Mouse (Mus musculus) C2C12 (cell line): ENCODE results near the gene Tnfrsf21. TPM values are rescaled to one million over a fixed set of nuclear protein-coding genes. Genes with fewer than 3 reads are reported as not detected.

ENCODE experiments used
- H3K27me3 ChIP-seq: one replicate; pipeline ENCODE4 v1.6.1; 2011; ENCODE audit not compliant: control insufficient read depth, insufficient read depth, insufficient read length
- H3K36me3 ChIP-seq: one replicate; pipeline ENCODE4 v1.6.1; 2011; ENCODE audit not compliant: control insufficient read depth, insufficient read depth
- H3K4me3 ChIP-seq: one replicate; pipeline ENCODE4 v1.5.1; 2011; ENCODE audit warnings: mild to moderate bottlenecking, control low read depth; ENCODE audit not compliant: poor library complexity, insufficient read depth, severe bottlenecking
- H3K79me2 ChIP-seq: one replicate; pipeline ENCODE4 v1.6.1; 2011; ENCODE audit not compliant: control insufficient read depth, insufficient read depth
- H3K79me3 ChIP-seq: one replicate; pipeline ENCODE4 v1.6.1; 2011; ENCODE audit warnings: low read depth, control low read depth
- H3ac ChIP-seq: one replicate; pipeline ENCODE3; 2011; ENCODE audit warnings: low read depth; ENCODE audit not compliant: control insufficient read depth, insufficient read length
- CEBPB ChIP-seq: IDR thresholded peaks from one replicate; pipeline ENCODE4 v1.6.1; 2011; ENCODE audit warnings: low read depth, mild to moderate bottlenecking, control low read depth, moderate library complexity
- CTCF ChIP-seq: IDR thresholded peaks from one replicate; pipeline ENCODE4 v1.5.1; 2011; ENCODE audit not compliant: control insufficient read depth, insufficient read depth, insufficient read length
- FOSL1 ChIP-seq: IDR thresholded peaks from one replicate; pipeline ENCODE4 v1.8.0; 2011; ENCODE audit warnings: mild to moderate bottlenecking, low read length; ENCODE audit not compliant: poor library complexity, insufficient read depth, severe bottlenecking
- MAX ChIP-seq: IDR thresholded peaks from one replicate; pipeline ENCODE4 v1.6.1; 2011; ENCODE audit warnings: mild to moderate bottlenecking, control low read depth
- MYOD1 ChIP-seq: IDR thresholded peaks from one replicate; pipeline ENCODE4 v1.6.1; 2011; ENCODE audit warnings: low read depth; ENCODE audit not compliant: control insufficient read depth, insufficient read length
- MYOG ChIP-seq: IDR thresholded peaks from one replicate; pipeline ENCODE4 v1.6.1; 2011; ENCODE audit not compliant: control insufficient read depth, insufficient read length; ENCODE audit errors: extremely low read depth
- USF1 ChIP-seq: IDR thresholded peaks from one replicate; pipeline ENCODE4 v1.6.1; 2011; ENCODE audit warnings: low read depth, mild to moderate bottlenecking, control low read depth, moderate library complexity
- polyA plus RNA-seq: library from polyadenylated mRNA; unstranded; fragments of >200 nt; fragmentation: generic; extraction: Trizol; gene quantifications from one replicate; pipeline ENCODE4 v1.2.1, GENCODE M21; 2012; ENCODE audit warnings: missing spikeins

Tnfrsf21 gene
- polyA plus RNA-seq, 1 experiment, result 4.6 TPM

GRCm38 (mm10) chr17:43000598-43000997 is 15.8 kb upstream of the Tnfrsf21 start:
- Histone ChIP-seq H3K79me2 (no peaks in the 10 kb centered on the region), H3K36me3 (no peaks in the 10 kb centered on the region), H3K4me3 (no peak overlapping the region), H3K27me3 (no peaks in the 10 kb centered on the region), H3K79me3 (no peaks in the 10 kb centered on the region), H3ac (no peak overlapping the region)
- TF ChIP-seq FOSL1 (no peak), USF1 (no peak), MAX (no peak), CTCF (no peak), MYOD1 (no peak), MYOG (no peak)

GRCm38 (mm10) chr17:43012718-43013117 is 3.6 kb upstream of the Tnfrsf21 start:
- no peak overlapping the region for H3ac ChIP-seq
- no peaks in the 10 kb centered on the region for H3K79me2 ChIP-seq
- no peak overlapping the region for H3K4me3 ChIP-seq
- H3K27me3 ChIP-seq, result peaks cover 4% of the 10 kb centered on the region
- no peaks in the 10 kb centered on the region for H3K36me3 ChIP-seq
- H3K79me3 ChIP-seq, result no peaks in the 10 kb centered on the region
- TF ChIP-seq MYOD1 (no peak), CTCF (peak; percentile 34)

GRCm38 (mm10) chr17:43017341-43018052 is 1.1 kb downstream of the Tnfrsf21 start:
- H3K36me3 ChIP-seq, result no peaks in the 10 kb centered on the region
- H3K4me3 ChIP-seq, result peak overlapping the region; percentile 48
- no peaks in the 10 kb centered on the region for H3K27me3 ChIP-seq
- H3K79me3 ChIP-seq, result no peaks in the 10 kb centered on the region
- TF ChIP-seq MYOD1, result no peak
- TF ChIP-seq CTCF, result no peak
- TF ChIP-seq MAX, result no peak
- TF ChIP-seq MYOG, result no peak
- TF ChIP-seq CEBPB, result no peak
- no peak for TF ChIP-seq USF1
- TF ChIP-seq FOSL1, result no peak
- peak overlapping the region; percentile 95 for H3ac ChIP-seq
- H3K79me2 ChIP-seq, result no peaks in the 10 kb centered on the region

- H3K79me2 ChIP-seq, result no peaks in the 10 kb centered on the region
- no peak overlapping the region for H3ac ChIP-seq
- H3K36me3 ChIP-seq, result no peaks in the 10 kb centered on the region
- no peaks in the 10 kb centered on the region for H3K27me3 ChIP-seq
- TF ChIP-seq CTCF, result no peak
- H3K79me3 ChIP-seq, result no peaks in the 10 kb centered on the region
- H3K4me3 ChIP-seq, result no peak overlapping the region
Measured at GRCm38 (mm10) chr17:43018071-43018470, 1.7 kb downstream of the Tnfrsf21 start.

GRCm38 (mm10) chr17:43019660-43020059 is 3.3 kb downstream of the Tnfrsf21 start:
- no peak overlapping the region for H3K4me3 ChIP-seq
- no peak for TF ChIP-seq MAX
- no peak for TF ChIP-seq FOSL1
- TF ChIP-seq MYOG, result no peak
- TF ChIP-seq CEBPB, result no peak
- no peak for TF ChIP-seq MYOD1
- TF ChIP-seq CTCF, result no peak
- no peak for TF ChIP-seq USF1
- no peaks in the 10 kb centered on the region for H3K27me3 ChIP-seq
- no peaks in the 10 kb centered on the region for H3K79me3 ChIP-seq
- H3K79me2 ChIP-seq, result peaks cover 5% of the 10 kb centered on the region
- no peaks in the 10 kb centered on the region for H3K36me3 ChIP-seq
- no peak overlapping the region for H3ac ChIP-seq

- TF ChIP-seq CEBPB, result no peak
- TF ChIP-seq MYOD1, result no peak
- TF ChIP-seq USF1, result no peak
- TF ChIP-seq MYOG, result no peak
- no peak for TF ChIP-seq CTCF
- no peak for TF ChIP-seq FOSL1
- H3ac ChIP-seq, result no peak overlapping the region
- no peaks in the 10 kb centered on the region for H3K79me3 ChIP-seq
- no peaks in the 10 kb centered on the region for H3K36me3 ChIP-seq
- H3K4me3 ChIP-seq, result no peak overlapping the region
- no peaks in the 10 kb centered on the region for H3K27me3 ChIP-seq
- peaks cover 5% of the 10 kb centered on the region for H3K79me2 ChIP-seq
Measured at GRCm38 (mm10) chr17:43021017-43021416, 4.7 kb downstream of the Tnfrsf21 start.
